Mouse (Mus musculus): ENCODE results near the gene Camta1. TPM values are rescaled to one million over a fixed set of nuclear protein-coding genes. Genes with fewer than 3 reads are reported as not detected.

Camta1 gene
- total RNA-seq, 1 experiment = 9.3 TPM

- no peak overlapping the region for H3K27ac ChIP-seq (ENCODE audit: insufficient read depth, low read depth, low read length, poor library complexity, severe bottlenecking)
- H3K36me3 ChIP-seq (ENCODE audit: control insufficient read depth, insufficient read depth, low read length, poor library complexity, severe bottlenecking) = peaks cover 4% of the 10 kb centered on the region; the same call in 1 of the 2 replicates
- DNase-seq (ENCODE audit: low read depth, low spot score) = no peak
- peaks cover 3 to 4% of the 10 kb centered on the region in 2 experiments; a peak in 2 of 4 replicates for H3K4me1 ChIP-seq (ENCODE audit: control insufficient read depth in 2 of 2, insufficient read depth in 2 of 2, low read length in 2 of 2, poor library complexity in 1 of 2)
- peak overlapping the region; percentile 88 for H3K9ac ChIP-seq (ENCODE audit: insufficient read depth, low read depth, low read length, poor library complexity, severe bottlenecking)
- no peaks in the 10 kb centered on the region for H3K9me3 ChIP-seq (ENCODE audit: control insufficient read depth, insufficient read depth, low read depth, low read length)
- TF ChIP-seq ZNF384 (IDR thresholded peaks at IDR 0.05; ENCODE audit: low read depth, low read length) (0 out of 2 replicates have a peak, but pooled peaks have one; percentile 18), CHD2 (IDR thresholded peaks at IDR 0.05; ENCODE audit: low read depth, low read length) (no peak)
- peak overlapping the region; percentile 66 to 99 for H3K4me3 ChIP-seq (ENCODE audit: insufficient read depth in 1 of 2, low read depth in 1 of 2, low read length in 2 of 2, poor library complexity in 1 of 2, severe bottlenecking in 1 of 2)
- in situ Hi-C loops (cut with MboI; ENCODE audit: low sequenced_read_pairs in 2 of 2, unreplicated experiment in 2 of 2) = no loop called here
Measured at GRCm38 (mm10) chr4:151860441-151861331, 990 bp downstream of the Camta1 start.

- H3K9me3 ChIP-seq (ENCODE audit: control insufficient read depth, insufficient read depth, low read depth, low read length) = no peaks in the 10 kb centered on the region
- no peak for DNase-seq (ENCODE audit: low read depth, low spot score)
- peaks cover 4% of the 10 kb centered on the region; the same call in 1 of the 2 replicates for H3K36me3 ChIP-seq (ENCODE audit: control insufficient read depth, insufficient read depth, low read length, poor library complexity, severe bottlenecking)
- in situ Hi-C loops (cut with MboI; ENCODE audit: low sequenced_read_pairs in 2 of 2, unreplicated experiment in 2 of 2) = no loop called here
- no peak overlapping the region for H3K27ac ChIP-seq (ENCODE audit: insufficient read depth, low read depth, low read length, poor library complexity, severe bottlenecking)
- no peak overlapping the region for H3K4me3 ChIP-seq (ENCODE audit: insufficient read depth in 1 of 2, low read depth in 1 of 2, low read length in 2 of 2, poor library complexity in 1 of 2, severe bottlenecking in 1 of 2)
- no peak for TF ChIP-seq ZNF384 (IDR thresholded peaks at IDR 0.05; ENCODE audit: low read depth, low read length)
- TF ChIP-seq HCFC1 (IDR thresholded peaks at IDR 0.05; ENCODE audit: borderline replicate concordance, insufficient read depth, low read length) = no peak
- no peak for TF ChIP-seq MAFK (IDR thresholded peaks at IDR 0.05; ENCODE audit: insufficient read depth, low read depth, low read length)
- TF ChIP-seq CHD2 (IDR thresholded peaks at IDR 0.05; ENCODE audit: low read depth, low read length) = no peak
- TF ChIP-seq ZC3H11A (IDR thresholded peaks at IDR 0.05; ENCODE audit: borderline replicate concordance, low read depth, low read length) = no peak
- H3K4me1 ChIP-seq (ENCODE audit: control insufficient read depth in 2 of 2, insufficient read depth in 2 of 2, low read length in 2 of 2, poor library complexity in 1 of 2) = peaks cover 3 to 4% of the 10 kb centered on the region in 2 experiments; a peak in 2 of 4 replicates
- H3K9ac ChIP-seq (ENCODE audit: insufficient read depth, low read depth, low read length, poor library complexity, severe bottlenecking) = no peak overlapping the region
Measured at GRCm38 (mm10) chr4:151859275-151859674, 2.4 kb downstream of the Camta1 start.

- Histone ChIP-seq H3K9me3 (ENCODE audit: control insufficient read depth, insufficient read depth, low read depth, low read length) (no peaks in the 10 kb centered on the region), H3K9ac (ENCODE audit: insufficient read depth, low read depth, low read length, poor library complexity, severe bottlenecking) (no peak overlapping the region), H3K36me3 (ENCODE audit: control insufficient read depth, insufficient read depth, low read length, poor library complexity, severe bottlenecking) (peaks cover 2% of the 10 kb centered on the region; the same call in 1 of the 2 replicates), H3K4me1 (ENCODE audit: control insufficient read depth in 2 of 2, insufficient read depth in 2 of 2, low read length in 2 of 2, poor library complexity in 1 of 2) (peaks cover 2 to 4% of the 10 kb centered on the region in 2 experiments; a peak in 3 of 4 replicates), H3K4me3 (ENCODE audit: insufficient read depth in 1 of 2, low read depth in 1 of 2, low read length in 2 of 2, poor library complexity in 1 of 2, severe bottlenecking in 1 of 2) (no peak overlapping the region), H3K27ac (ENCODE audit: insufficient read depth, low read depth, low read length, poor library complexity, severe bottlenecking) (no peak overlapping the region)
- TF ChIP-seq ZNF384 (IDR thresholded peaks at IDR 0.05; ENCODE audit: low read depth, low read length) = no peak
- TF ChIP-seq ZC3H11A (IDR thresholded peaks at IDR 0.05; ENCODE audit: borderline replicate concordance, low read depth, low read length) = no peak
- no peak for TF ChIP-seq MAFK (IDR thresholded peaks at IDR 0.05; ENCODE audit: insufficient read depth, low read depth, low read length)
- TF ChIP-seq CHD2 (IDR thresholded peaks at IDR 0.05; ENCODE audit: low read depth, low read length) = no peak
- TF ChIP-seq HCFC1 (IDR thresholded peaks at IDR 0.05; ENCODE audit: borderline replicate concordance, insufficient read depth, low read length) = no peak
- DNase-seq (ENCODE audit: low read depth, low spot score) = no peak
- in situ Hi-C loops (cut with MboI; ENCODE audit: low sequenced_read_pairs in 2 of 2, unreplicated experiment in 2 of 2) = no loop called here
Measured at GRCm38 (mm10) chr4:151853949-151854348, 7.7 kb downstream of the Camta1 start.

- H3K4me3 ChIP-seq (ENCODE audit: insufficient read depth in 1 of 2, low read depth in 1 of 2, low read length in 2 of 2, poor library complexity in 1 of 2, severe bottlenecking in 1 of 2) = no peak overlapping the region
- H3K9ac ChIP-seq (ENCODE audit: insufficient read depth, low read depth, low read length, poor library complexity, severe bottlenecking) = no peak overlapping the region
- in situ Hi-C loops (cut with MboI; ENCODE audit: low sequenced_read_pairs in 2 of 2, unreplicated experiment in 2 of 2) = no loop called here
- H3K9me3 ChIP-seq (ENCODE audit: control insufficient read depth, insufficient read depth, low read depth, low read length) = no peaks in the 10 kb centered on the region
- H3K27ac ChIP-seq (ENCODE audit: insufficient read depth, low read depth, low read length, poor library complexity, severe bottlenecking) = no peak overlapping the region
- H3K36me3 ChIP-seq (ENCODE audit: control insufficient read depth, insufficient read depth, low read length, poor library complexity, severe bottlenecking) = no peaks in the 10 kb centered on the region
- peak; percentile 59 for DNase-seq (ENCODE audit: low read depth, low spot score)
- TF ChIP-seq CHD2 (IDR thresholded peaks at IDR 0.05; ENCODE audit: low read depth, low read length) (no peak), HCFC1 (IDR thresholded peaks at IDR 0.05; ENCODE audit: borderline replicate concordance, insufficient read depth, low read length) (no peak), ZC3H11A (IDR thresholded peaks at IDR 0.05; ENCODE audit: borderline replicate concordance, low read depth, low read length) (no peak), MAFK (IDR thresholded peaks at IDR 0.05; ENCODE audit: insufficient read depth, low read depth, low read length) (no peak), ZNF384 (IDR thresholded peaks at IDR 0.05; ENCODE audit: low read depth, low read length) (no peak)
- peaks cover 2 to 4% of the 10 kb centered on the region in 2 experiments; a peak in 3 of 4 replicates for H3K4me1 ChIP-seq (ENCODE audit: control insufficient read depth in 2 of 2, insufficient read depth in 2 of 2, low read length in 2 of 2, poor library complexity in 1 of 2)
Measured at GRCm38 (mm10) chr4:151851179-151851578, 10.5 kb downstream of the Camta1 start.

Data from ES-E14 (cell line).